ENCODE assay signal across 29 mouse cellular contexts in genomic region chr3:152460802-152461201, GRCm38 (mm10).
DNase-seq lines count a peak whose midpoint lies in the region; ATAC-seq and TF ChIP-seq lines count a peak whose summit lies in the region.
"Had no signal": no experiment of that assay in that cellular context is flagged by ENCODE, and none has a peak within 500 bp of the region (broad histone marks: within the 10 kb centered on the region; RNA-seq: fewer than 3 reads in every experiment).

No protein-coding gene starts in this region.

- TF ChIP-seq POLR2A in kidney, adult 2 months (IDR thresholded peaks at IDR 0.05; ENCODE audit: low read depth, low read length): no peak

- H3K36me3 ChIP-seq in kidney, adult 2 months (ENCODE audit: control insufficient read depth, insufficient read depth, low read length): peaks cover 10% of the 10 kb centered on the region
- H3K36me3 ChIP-seq in kidney, postnatal 0 days (ENCODE audit: insufficient read depth, low read length): peaks cover 22% of the 10 kb centered on the region
- H3K36me3 ChIP-seq in limb, embryonic 10.5 days: peaks cover 60% of the 10 kb centered on the region

- H3K9me3 ChIP-seq in kidney, postnatal 0 days (replicated peaks; ENCODE audit: low read length): no peaks in the 10 kb centered on the region
- no peaks in the 10 kb centered on the region for H3K9me3 ChIP-seq in limb, embryonic 10.5 days (replicated peaks)
- H3K9me3 ChIP-seq: hindbrain, embryonic 10.5 days; hindbrain, embryonic 15.5 days; liver, embryonic 15.5 days; neural tube, embryonic 13.5 days had no signal

- peak; percentile 33 for DNase-seq in kidney, adult 2 months
- no peak for DNase-seq in kidney, postnatal 14 days
- no peak for DNase-seq in kidney, postnatal 0 days (ENCODE audit: low spot score)
- no peak for DNase-seq in kidney, adult 8-10 months
- no peak for DNase-seq in limb, embryonic 10.5 days (ENCODE audit: low spot score)
- DNase-seq in thymus, postnatal 0 days (ENCODE audit: low spot score): no peak
- no peak for DNase-seq in heart, adult 11 months
- DNase-seq: adrenal gland, adult 2 months; adrenal gland, postnatal 36 days; cerebellum, adult 18-20 months; cerebellum, postnatal 10 days; heart, postnatal 14 days; kidney, postnatal 10 days; layer of hippocampus, postnatal 36 days; left cerebral cortex, postnatal 4 days; lung, embryonic 14.5 days; lung, postnatal 36 days; thymus, adult 2 months; thymus, postnatal 4 days had no signal

- no peak for TF ChIP-seq CTCF in kidney, adult 2 months (conservative IDR thresholded peaks at IDR 0.05; ENCODE audit: insufficient read depth, insufficient read length, low read depth, low read length)
- no peak for TF ChIP-seq CTCF in kidney, postnatal 0 days (IDR thresholded peaks at IDR 0.05; ENCODE audit: low read depth)

- no peak overlapping the region for H3K9ac ChIP-seq in kidney, postnatal 0 days (ENCODE audit: low read depth, low read length)
- H3K9ac ChIP-seq: hindbrain, embryonic 15.5 days; liver, embryonic 15.5 days; lung, embryonic 14.5 days; neural tube, embryonic 13.5 days had no signal

- H3K4me3 ChIP-seq in kidney, adult 2 months (ENCODE audit: insufficient read depth, low read depth, low read length): no peak overlapping the region
- no peak overlapping the region for H3K4me3 ChIP-seq in kidney, postnatal 0 days (replicated peaks; ENCODE audit: low read depth, low read length)
- H3K4me3 ChIP-seq in limb, embryonic 10.5 days: no peak overlapping the region
- H3K4me3 ChIP-seq: erythroblast, embryonic 14.5 days; hindbrain, embryonic 10.5 days; hindbrain, embryonic 15.5 days; liver, embryonic 15.5 days; neural tube, embryonic 13.5 days had no signal

- H3K27ac ChIP-seq in kidney, adult 2 months (ENCODE audit: insufficient read depth, low read depth, low read length): no peak overlapping the region
- no peak overlapping the region for H3K27ac ChIP-seq in kidney, postnatal 0 days
- H3K27ac ChIP-seq in limb, embryonic 10.5 days: peak overlapping the region; percentile 12; the same call in 1 of the 2 replicates
- H3K27ac ChIP-seq: hindbrain, embryonic 10.5 days; hindbrain, embryonic 15.5 days; liver, embryonic 15.5 days; neural tube, embryonic 13.5 days had no signal

- no peaks in the 10 kb centered on the region; the same call in 1 of the 2 replicates for H3K4me1 ChIP-seq in kidney, adult 2 months (ENCODE audit: control insufficient read depth, insufficient read depth, low read length)
- H3K4me1 ChIP-seq in kidney, postnatal 0 days (replicated peaks; ENCODE audit: insufficient read depth, low read length): no peaks in the 10 kb centered on the region
- peaks cover 23% of the 10 kb centered on the region for H3K4me1 ChIP-seq in limb, embryonic 10.5 days
- H3K4me1 ChIP-seq: hindbrain, embryonic 15.5 days; neural tube, embryonic 13.5 days had no signal

- H3K27me3 ChIP-seq in kidney, adult 2 months (replicated peaks; ENCODE audit: control insufficient read depth, insufficient read depth, low read length): no peaks in the 10 kb centered on the region
- H3K27me3 ChIP-seq in kidney, postnatal 0 days (ENCODE audit: insufficient read depth, low read length): no peaks in the 10 kb centered on the region
- H3K27me3 ChIP-seq in limb, embryonic 10.5 days (ENCODE audit: low read depth, poor library complexity, severe bottlenecking): no peaks in the 10 kb centered on the region
- H3K27me3 ChIP-seq: hindbrain, embryonic 15.5 days; liver, embryonic 15.5 days; neural tube, embryonic 13.5 days had no signal

- WGBS in kidney, adult 2 months: 28% methylated on average over 4 of the region's 4 CpGs
- WGBS in kidney, postnatal 0 days: 31% methylated on average over 4 of the region's 4 CpGs
- WGBS in limb, embryonic 10.5 days: 33% methylated on average over 4 of the region's 4 CpGs

- ATAC-seq in kidney, postnatal 0 days (replicated peaks; ENCODE audit: low FRiP score, low read depth): peak; percentile 50; the same call in 1 of the 2 replicates
- ATAC-seq: CD4-positive, CD25-positive, alpha-beta regulatory T cell, adult 4 months; forebrain, embryonic 16.5 days; inflammation-experienced regulatory T-cells, adult 6 months; midbrain, embryonic 16.5 days had no signal

- no peak overlapping the region for H3K4me2 ChIP-seq in kidney, postnatal 0 days (ENCODE audit: low read length)
- H3K4me2 ChIP-seq: hindbrain, embryonic 15.5 days; liver, embryonic 15.5 days; lung, embryonic 14.5 days; midbrain, embryonic 11.5 days; neural tube, embryonic 13.5 days had no signal
